Mouse (Mus musculus) midbrain, embryonic 10.5 days (tissue): Measurements from ENCODE around the gene Myo7a. TPM values are rescaled to one million over a fixed set of nuclear protein-coding genes. Genes with fewer than 3 reads are reported as not detected.

Source experiments
- DNase-seq: peaks from one replicate; pipeline ENCODE4 v3.0.0-alpha.2; 2017; ENCODE audit warnings: low spot score
- H3K27ac ChIP-seq: fragments of 300-500 bp; sonication (generic); replicated peaks from 2 replicates; pipeline ENCODE4 v1.5.1; 2016; ENCODE audit warnings: mild to moderate bottlenecking
- H3K27me3 ChIP-seq: fragments of 300-500 bp; sonication (generic); 2 replicates; pipeline ENCODE4 v1.6.1; 2016; ENCODE audit warnings: low read depth, mild to moderate bottlenecking; ENCODE audit not compliant: poor library complexity, severe bottlenecking
- H3K36me3 ChIP-seq: fragments of 300-500 bp; sonication (generic); 2 replicates; pipeline ENCODE4 v1.6.1; 2016; ENCODE audit warnings: mild to moderate bottlenecking, moderate library complexity
- H3K4me1 ChIP-seq: fragments of 300-500 bp; sonication (generic); 2 replicates; pipeline ENCODE4 v1.6.1; 2016
- H3K4me3 ChIP-seq: fragments of 300-500 bp; sonication (generic); 2 replicates; pipeline ENCODE4 v1.5.1; 2016; ENCODE audit warnings: mild to moderate bottlenecking, moderate library complexity
- H3K9me3 ChIP-seq: fragments of 300-500 bp; sonication (generic); replicated peaks from 2 replicates; pipeline ENCODE4 v1.6.1; 2016; ENCODE audit warnings: mild to moderate bottlenecking
- WGBS: fragments of 180-500 bp; shearing (Covaris S2); methylation state at CpG from one replicate; pipeline ENCODE4 v1.1.7; 2016; 5-methylcytosine and 5-hydroxymethylcytosine counted together
- polyA plus RNA-seq: library from polyadenylated mRNA; unstranded; fragments of >200 nt; fragmentation: Nextera tagmentation; extraction: Ambion mirVana; gene quantifications from 2 replicates; pipeline ENCODE4 v1.2.1, GENCODE M21; 2016

The Myo7a gene
- polyA plus RNA-seq = 17.7 and 19.2 TPM in 2 replicates

GRCm38 (mm10) chr7:98119179-98119960, at the start of gene Myo7a:
Gene Myo7a, minus strand, starts transcription at chr7:98119524.
- DNase-seq = peak; percentile 42
- peaks cover 25% of the 10 kb centered on the region for H3K4me1 ChIP-seq
- WGBS = 24% methylated on average over 9 of the region's 9 CpGs
- peak within 1 kb of the TSS; percentile 68 for H3K27ac ChIP-seq
- H3K36me3 ChIP-seq = no peaks in the 10 kb centered on the region
- peak within 1 kb of the TSS; percentile 33 for H3K4me3 ChIP-seq
- H3K9me3 ChIP-seq = no peaks in the 10 kb centered on the region
- no peaks in the 10 kb centered on the region; the same call in 1 of the 2 replicates for H3K27me3 ChIP-seq

GRCm38 (mm10) chr7:98164999-98165528, 45.7 kb upstream of the Myo7a start:
- peak overlapping the region; percentile 64 for H3K27ac ChIP-seq
- 78% methylated on average over 10 of the region's 10 CpGs for WGBS
- H3K36me3 ChIP-seq = no peaks in the 10 kb centered on the region
- no peak for DNase-seq
- no peaks in the 10 kb centered on the region for H3K9me3 ChIP-seq
- H3K4me3 ChIP-seq = no peak overlapping the region
- peaks cover 27% of the 10 kb centered on the region for H3K4me1 ChIP-seq
- no peaks in the 10 kb centered on the region for H3K27me3 ChIP-seq

GRCm38 (mm10) chr7:98164382-98164998, 45.2 kb upstream of the Myo7a start:
- WGBS = 85% methylated on average over 9 of the region's 9 CpGs
- Histone ChIP-seq H3K4me3 (no peak overlapping the region), H3K9me3 (no peaks in the 10 kb centered on the region), H3K4me1 (peaks cover 28% of the 10 kb centered on the region), H3K27me3 (no peaks in the 10 kb centered on the region), H3K36me3 (no peaks in the 10 kb centered on the region), H3K27ac (0 out of 2 replicates have a peak overlapping the region, but pooled peaks have one; percentile 64)
- no peak for DNase-seq

GRCm38 (mm10) chr7:98163700-98164099, 44.4 kb upstream of the Myo7a start:
- Histone ChIP-seq H3K4me1 (peaks cover 35% of the 10 kb centered on the region), H3K9me3 (no peaks in the 10 kb centered on the region), H3K4me3 (no peak overlapping the region), H3K27me3 (no peaks in the 10 kb centered on the region), H3K36me3 (no peaks in the 10 kb centered on the region), H3K27ac (no peak overlapping the region)
- DNase-seq = no peak
- 48% methylated on average over 3 of the region's 3 CpGs for WGBS

- no peak for DNase-seq
- peaks cover 39% of the 10 kb centered on the region for H3K4me1 ChIP-seq
These were observed 42.9 kb upstream of the Myo7a start for GRCm38 (mm10) chr7:98162239-98162638.

GRCm38 (mm10) chr7:98160041-98160740, 40.9 kb upstream of the Myo7a start:
- H3K36me3 ChIP-seq = no peaks in the 10 kb centered on the region
- peaks cover 49% of the 10 kb centered on the region for H3K4me1 ChIP-seq
- H3K9me3 ChIP-seq = no peaks in the 10 kb centered on the region
- no peak overlapping the region for H3K27ac ChIP-seq
- H3K4me3 ChIP-seq = no peak overlapping the region
- no peak for DNase-seq
- 73% methylated on average over 8 of the region's 8 CpGs for WGBS
- no peaks in the 10 kb centered on the region for H3K27me3 ChIP-seq

More at GRCm38 (mm10) chr7:98162239-98162638, 42.9 kb upstream of the Myo7a start:
- 80% methylated on average over 6 of the region's 6 CpGs for WGBS
- Histone ChIP-seq H3K9me3 (no peaks in the 10 kb centered on the region), H3K27ac (no peak overlapping the region), H3K27me3 (no peaks in the 10 kb centered on the region), H3K4me3 (no peak overlapping the region), H3K36me3 (no peaks in the 10 kb centered on the region)

GRCm38 (mm10) chr7:98158481-98158880, 39.2 kb upstream of the Myo7a start:
- Histone ChIP-seq H3K27ac (no peak overlapping the region; the same call in 1 of the 2 replicates), H3K27me3 (no peaks in the 10 kb centered on the region), H3K4me1 (peaks cover 42% of the 10 kb centered on the region), H3K36me3 (no peaks in the 10 kb centered on the region), H3K4me3 (no peak overlapping the region), H3K9me3 (no peaks in the 10 kb centered on the region)
- DNase-seq = no peak
- 60% methylated on average over 8 of the region's 8 CpGs for WGBS

- H3K27me3 ChIP-seq = no peaks in the 10 kb centered on the region
- DNase-seq = no peak
- H3K36me3 ChIP-seq = no peaks in the 10 kb centered on the region
- WGBS = 63% methylated on average over 5 of the region's 5 CpGs
- no peak overlapping the region for H3K4me3 ChIP-seq
- H3K27ac ChIP-seq = no peak overlapping the region
- H3K4me1 ChIP-seq = peaks cover 42% of the 10 kb centered on the region
- no peaks in the 10 kb centered on the region for H3K9me3 ChIP-seq
These were observed 38.5 kb upstream of the Myo7a start for GRCm38 (mm10) chr7:98157636-98158332.

- Histone ChIP-seq H3K27ac (no peak overlapping the region; the same call in 1 of the 2 replicates), H3K27me3 (no peaks in the 10 kb centered on the region), H3K4me3 (no peak overlapping the region), H3K9me3 (no peaks in the 10 kb centered on the region), H3K36me3 (no peaks in the 10 kb centered on the region), H3K4me1 (peaks cover 57% of the 10 kb centered on the region)
- DNase-seq = no peak
- 54% methylated on average over 3 of the region's 3 CpGs for WGBS
These were observed 36.9 kb upstream of the Myo7a start for GRCm38 (mm10) chr7:98156280-98156665.

- no peak overlapping the region; the same call in 1 of the 2 replicates for H3K27ac ChIP-seq
- 34% methylated on average over 7 of the region's 8 CpGs for WGBS
- H3K27me3 ChIP-seq = no peaks in the 10 kb centered on the region
- H3K36me3 ChIP-seq = no peaks in the 10 kb centered on the region
- H3K4me1 ChIP-seq = peaks cover 53% of the 10 kb centered on the region
- H3K4me3 ChIP-seq = no peak overlapping the region
- DNase-seq = peak; percentile 65
- no peaks in the 10 kb centered on the region for H3K9me3 ChIP-seq
These were observed 36.4 kb upstream of the Myo7a start for GRCm38 (mm10) chr7:98155546-98156279.

GRCm38 (mm10) chr7:98153892-98154291, 34.6 kb upstream of the Myo7a start:
- Histone ChIP-seq H3K4me1 (peaks cover 58% of the 10 kb centered on the region), H3K36me3 (no peaks in the 10 kb centered on the region), H3K9me3 (no peaks in the 10 kb centered on the region), H3K4me3 (no peak overlapping the region), H3K27ac (no peak overlapping the region), H3K27me3 (no peaks in the 10 kb centered on the region)
- WGBS = 82% methylated on average over 5 of the region's 5 CpGs
- no peak for DNase-seq
